Comparison of ENCODE assay signal across 23 mouse cellular contexts in the genomic region with DNA sequence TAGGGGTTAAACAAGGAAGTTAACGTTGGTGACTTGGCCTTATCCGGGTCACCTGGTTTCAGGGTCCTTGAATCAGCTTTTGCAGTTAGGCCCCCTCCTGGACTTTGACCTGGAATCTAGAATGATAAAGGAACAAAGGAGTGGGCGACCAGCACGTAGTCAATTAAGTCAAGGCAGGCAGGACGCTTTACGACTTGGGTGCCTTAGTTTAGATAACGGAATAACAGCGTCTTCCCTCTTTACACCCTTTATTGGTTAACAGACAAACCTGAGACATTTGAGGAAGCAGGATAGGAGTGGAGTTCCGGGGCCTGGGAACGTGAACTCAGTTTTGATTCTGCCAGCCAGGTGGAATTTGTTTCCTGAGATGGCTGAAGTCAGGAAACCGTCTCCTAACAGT. TPM values are rescaled to one million over a fixed set of nuclear protein-coding genes. Genes with fewer than 3 reads are reported as not detected.
"Had no signal": no experiment of that assay in that cellular context is flagged by ENCODE, and none has a peak within 500 bp of the region (broad histone marks: within the 10 kb centered on the region; RNA-seq: fewer than 3 reads in every experiment).

No protein-coding gene starts in this region.

- H3K27ac ChIP-seq: lung, embryonic 15.5 days; macrophage; midbrain, embryonic 13.5 days; midbrain, embryonic 15.5 days; neural tube, embryonic 12.5 days; stomach, embryonic 15.5 days; stomach, postnatal 0 days had no signal

- DNase-seq: liver, postnatal 0 days; lung, adult 2 months; lung, postnatal 14 days; lung, postnatal 36 days; right cerebral cortex, postnatal 14 days; thymus, adult 2 months; thymus, postnatal 36 days had no signal

- H3K9ac ChIP-seq: liver, postnatal 0 days; lung, embryonic 15.5 days; midbrain, embryonic 13.5 days; midbrain, embryonic 15.5 days; neural tube, embryonic 12.5 days; stomach, embryonic 15.5 days had no signal

- H3K36me3 ChIP-seq: lung, embryonic 15.5 days; midbrain, embryonic 13.5 days; midbrain, embryonic 15.5 days; neural tube, embryonic 12.5 days; stomach, embryonic 15.5 days had no signal

- H3K4me3 ChIP-seq: lung, embryonic 15.5 days; megakaryocyte, embryonic 14.5 days; midbrain, embryonic 13.5 days; midbrain, embryonic 15.5 days; neural tube, embryonic 12.5 days; stomach, embryonic 15.5 days had no signal

- H3K4me1 ChIP-seq: lung, embryonic 15.5 days; neural tube, embryonic 12.5 days; stomach, embryonic 15.5 days had no signal

- ATAC-seq: liver, postnatal 0 days; lung, postnatal 0 days; midbrain, embryonic 13.5 days; midbrain, embryonic 15.5 days had no signal

- H3K9me3 ChIP-seq: lung, embryonic 15.5 days; megakaryocyte, embryonic 14.5 days; midbrain, embryonic 13.5 days; midbrain, embryonic 15.5 days; neural tube, embryonic 12.5 days; stomach, embryonic 15.5 days had no signal

- H3K27me3 ChIP-seq: lung, embryonic 15.5 days; neural tube, embryonic 12.5 days; stomach, embryonic 15.5 days had no signal

- H3K4me2 ChIP-seq: lung, embryonic 15.5 days; midbrain, embryonic 11.5 days; midbrain, embryonic 13.5 days; midbrain, embryonic 15.5 days; neural tube, embryonic 12.5 days; stomach, embryonic 15.5 days had no signal

RNA-seq across cellular contexts. Expression of gene Ccdc54, which starts 13.9 kb away (rescaled TPM):
- total RNA-seq: megakaryocyte progenitor cell, adult 5-6 weeks; midbrain, postnatal 0 days; monocyte, adult 5-6 weeks; neutrophil, adult 5-6 weeks had no signal
- polyA plus RNA-seq: liver, postnatal 0 days; lung, adult 2 months; lung, embryonic 15.5 days; lung, postnatal 0 days; midbrain, embryonic 11.5 days; midbrain, embryonic 13.5 days; midbrain, embryonic 15.5 days; midbrain, postnatal 0 days; neural tube, embryonic 12.5 days; neural tube, embryonic 14.5 days; spleen, adult 2 months; stomach, embryonic 15.5 days; stomach, postnatal 0 days; thymus, adult 2 months had no signal
